Mouse (Mus musculus) kidney, postnatal 0 days (tissue): ENCODE results near the gene Txndc8. TPM values are rescaled to one million over a fixed set of nuclear protein-coding genes. Genes with fewer than 3 reads are reported as not detected.

Experiments used
- ATAC-seq: fragments of 200-750 bp; cut with Nextera tagmentation; replicated peaks from 2 replicates; pipeline ENCODE4 v1.8.0; 2017; ENCODE audit warnings: low read depth, moderate number of reproducible peaks, moderate TSS enrichment, moderate library complexity; ENCODE audit not compliant: low FRiP score
- DNase-seq: peaks from one replicate; pipeline ENCODE4 v3.0.0-alpha.2; 2016; ENCODE audit warnings: low spot score
- H3K27ac ChIP-seq: fragments of 300-500 bp; sonication (generic); 2 replicates; pipeline ENCODE4 v1.5.1; 2014; ENCODE audit warnings: mild to moderate bottlenecking
- H3K27me3 ChIP-seq: fragments of 300-500 bp; sonication (generic); 2 replicates; pipeline ENCODE4 v1.6.1; 2014; ENCODE audit warnings: low read length, mixed read lengths; ENCODE audit not compliant: insufficient read depth
- H3K36me3 ChIP-seq: fragments of 300-500 bp; sonication (generic); 2 replicates; pipeline ENCODE4 v1.6.1; 2014; ENCODE audit warnings: low read length, mixed read lengths; ENCODE audit not compliant: insufficient read depth
- H3K4me1 ChIP-seq: fragments of 300-500 bp; sonication (generic); replicated peaks from 2 replicates; pipeline ENCODE4 v1.6.1; 2014; ENCODE audit warnings: antibody characterized with exemption, low read length, mixed read lengths; ENCODE audit not compliant: insufficient read depth
- H3K4me2 ChIP-seq: fragments of 300-500 bp; sonication (generic); 2 replicates; pipeline ENCODE4 v1.6.1; 2014; ENCODE audit warnings: mild to moderate bottlenecking, low read length, moderate library complexity, mixed read lengths
- H3K4me3 ChIP-seq: fragments of 300-500 bp; sonication (generic); replicated peaks from 2 replicates; pipeline ENCODE4 v1.5.1; 2014; ENCODE audit warnings: low read depth, low read length
- H3K9ac ChIP-seq: fragments of 300-500 bp; sonication (generic); 2 replicates; pipeline ENCODE4 v1.6.1; 2014; ENCODE audit warnings: low read depth, low read length
- H3K9me3 ChIP-seq: fragments of 300-500 bp; sonication (generic); replicated peaks from 2 replicates; pipeline ENCODE4 v1.6.1; 2016; ENCODE audit warnings: low read length, inconsistent platforms, mixed read lengths
- CTCF ChIP-seq: IDR thresholded peaks from 2 replicates; pipeline ENCODE4 v1.5.1; 2016; ENCODE audit warnings: antibody characterized with exemption, low read depth, mild to moderate bottlenecking, moderate library complexity
- WGBS: fragments of 180-500 bp; shearing (Covaris S2); extraction: QIAGEN DNeasy Blood & Tissue Kit; methylation state at CpG from one replicate; pipeline ENCODE4 v1.1.7; 2014; 5-methylcytosine and 5-hydroxymethylcytosine counted together
- polyA plus RNA-seq: library from polyadenylated mRNA; unstranded; fragments of >200 nt; fragmentation: Nextera tagmentation; extraction: Ambion mirVana; gene quantifications from 2 replicates; pipeline ENCODE4 v1.2.1, GENCODE M21; 2015

The Txndc8 gene
- polyA plus RNA-seq, 1 experiment from 2014 or later, result not detected

DNA sequence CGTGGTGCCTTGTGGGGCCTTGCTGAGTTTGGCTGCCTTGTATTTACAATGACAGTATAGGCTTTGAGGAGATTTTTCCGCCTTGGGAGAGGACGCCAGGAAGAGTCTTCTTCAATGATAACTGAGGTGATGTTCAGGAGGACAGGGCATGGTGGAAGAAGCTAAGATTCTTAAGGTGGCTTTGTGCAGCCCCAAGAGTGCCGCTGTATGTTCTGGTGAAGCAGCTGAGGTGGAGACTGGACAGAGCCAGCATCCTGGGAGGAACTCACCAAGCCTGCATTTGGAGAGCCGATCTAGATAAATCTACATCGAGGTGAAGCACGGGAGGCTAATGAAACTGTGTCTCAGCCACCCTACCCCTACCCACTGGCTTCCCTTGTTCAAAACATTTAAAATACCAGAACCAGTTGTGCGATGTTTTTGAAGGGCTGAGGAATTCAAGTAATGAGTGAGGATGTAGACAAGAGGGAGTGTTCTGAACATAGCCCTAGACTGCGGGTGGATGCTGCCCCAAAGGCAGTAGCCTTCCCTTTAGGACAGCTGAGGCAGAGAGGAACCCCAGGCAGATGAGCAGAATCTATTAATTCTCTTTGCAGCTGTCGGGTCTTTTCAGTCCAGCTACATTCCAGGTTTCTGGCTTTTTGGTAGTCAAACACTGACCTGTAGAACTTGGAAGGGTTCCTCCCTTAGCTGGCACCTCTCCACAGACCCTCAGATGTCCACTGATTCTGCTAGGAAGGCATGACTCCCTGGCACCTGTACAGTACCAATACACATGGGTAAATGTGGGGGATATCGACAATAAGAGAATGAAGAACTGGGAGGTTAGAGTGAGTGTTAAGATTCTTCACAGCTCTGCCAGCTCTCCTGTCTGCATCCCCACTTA lies 51.5 kb downstream of the Txndc8 start:
- peak overlapping the region; percentile 96 for H3K27ac ChIP-seq
- no peaks in the 10 kb centered on the region for H3K9me3 ChIP-seq
- TF ChIP-seq CTCF, result no peak
- H3K4me1 ChIP-seq, result peaks cover 14% of the 10 kb centered on the region
- DNase-seq (no peak), ATAC-seq (no peak)
- peak overlapping the region; percentile 61; the same call in 1 of the 2 replicates for H3K9ac ChIP-seq
- no peaks in the 10 kb centered on the region for H3K36me3 ChIP-seq
- H3K4me3 ChIP-seq, result peak overlapping the region; percentile 81
- H3K27me3 ChIP-seq, result no peaks in the 10 kb centered on the region
- 45% methylated on average over 11 of the region's 11 CpGs for WGBS
- peak overlapping the region; percentile 67 for H3K4me2 ChIP-seq

GRCm38 (mm10) chr4:57956029-57956960 lies 52.6 kb downstream of the Txndc8 start, which contains the start of gene Txn1:
Gene Txn1 (minus strand): TSS chr4:57956411.
- Histone ChIP-seq H3K36me3 (peaks cover 5% of the 10 kb centered on the region; the same call in 1 of the 2 replicates), H3K9me3 (no peaks in the 10 kb centered on the region), H3K4me3 (peak within 1 kb of the TSS; percentile 81), H3K9ac (peak within 1 kb of the TSS; percentile 87), H3K4me1 (peaks cover 14% of the 10 kb centered on the region), H3K4me2 (peak within 1 kb of the TSS; percentile 72), H3K27ac (peak within 1 kb of the TSS; percentile 96), H3K27me3 (no peaks in the 10 kb centered on the region)
- DNase-seq, result peak; percentile 100
- WGBS, result under 1% methylated on average over 69 of the region's 71 CpGs
- ATAC-seq, result peak; percentile 97
- TF ChIP-seq CTCF, result peak; percentile 3; the same call in 1 of the 2 replicates

DNA sequence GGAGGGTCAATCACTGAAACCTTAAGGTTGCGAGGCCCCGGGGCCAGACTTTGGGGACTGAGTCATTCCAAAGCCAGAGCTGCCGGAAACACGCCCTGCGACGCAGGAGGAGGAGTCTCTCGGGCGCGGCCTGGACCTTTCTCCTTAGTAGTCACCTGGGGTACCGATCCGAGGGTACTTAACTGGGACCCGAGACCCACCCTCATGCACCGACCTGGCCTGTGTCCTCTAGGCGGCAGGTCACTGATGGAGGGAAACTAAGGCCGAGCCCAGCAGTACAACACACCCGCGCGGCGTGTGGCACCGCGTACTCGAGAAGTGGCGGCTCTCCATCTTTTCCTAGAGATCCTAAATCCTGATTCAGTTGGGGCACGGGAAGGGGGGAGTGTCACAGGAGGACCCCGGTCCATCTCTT lies 53.4 kb downstream of the Txndc8 start:
- Histone ChIP-seq H3K27me3 (no peaks in the 10 kb centered on the region), H3K9ac (peak overlapping the region; percentile 87), H3K27ac (peak overlapping the region; percentile 96), H3K36me3 (peaks cover 12% of the 10 kb centered on the region; the same call in 1 of the 2 replicates), H3K4me2 (peak overlapping the region; percentile 72), H3K9me3 (no peaks in the 10 kb centered on the region), H3K4me1 (peaks cover 14% of the 10 kb centered on the region), H3K4me3 (peak overlapping the region; percentile 81)
- TF ChIP-seq CTCF, result peak; percentile 20; the same call in 1 of the 2 replicates
- ATAC-seq (peak; percentile 13), DNase-seq (peak; percentile 71)
- WGBS, result under 1% methylated on average over 25 of the region's 25 CpGs

- 67% methylated on average over 8 of the region's 8 CpGs for WGBS
- Histone ChIP-seq H3K27ac (peak overlapping the region; percentile 96), H3K9ac (peak overlapping the region; percentile 87), H3K4me3 (peak overlapping the region; percentile 81), H3K4me2 (peak overlapping the region; percentile 72), H3K4me1 (peaks cover 14% of the 10 kb centered on the region), H3K36me3 (peaks cover 17% of the 10 kb centered on the region), H3K9me3 (no peaks in the 10 kb centered on the region), H3K27me3 (no peaks in the 10 kb centered on the region)
- DNase-seq (no peak), ATAC-seq (no peak)
- TF ChIP-seq CTCF, result no peak
Measured at GRCm38 (mm10) chr4:57954991-57955390, 53.9 kb downstream of the Txndc8 start.

DNA sequence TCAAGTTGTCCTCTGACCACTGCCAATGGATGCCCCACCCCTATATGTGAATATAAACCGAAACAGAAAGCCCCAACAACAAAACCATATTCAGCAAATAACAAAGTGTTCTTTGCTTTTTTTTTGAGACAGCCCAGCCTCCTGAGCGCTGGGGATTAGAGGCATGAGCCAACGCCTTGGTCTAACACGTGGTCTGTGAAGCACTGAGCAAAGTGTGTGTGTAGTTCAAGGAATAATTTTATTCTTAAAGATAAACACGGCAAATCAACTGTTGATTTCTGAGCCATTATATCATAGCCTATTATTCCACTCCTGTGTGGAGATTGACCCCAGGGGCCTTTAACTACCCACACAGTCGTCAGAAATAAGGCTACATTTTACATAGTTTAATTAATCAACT lies 54.3 kb downstream of the Txndc8 start:
- no peak for ATAC-seq
- 64% methylated on average over 6 of the region's 6 CpGs for WGBS
- H3K4me2 ChIP-seq, result peak overlapping the region; percentile 72
- TF ChIP-seq CTCF, result no peak
- H3K27me3 ChIP-seq, result no peaks in the 10 kb centered on the region
- H3K4me3 ChIP-seq, result peak overlapping the region; percentile 81; the same call in 1 of the 2 replicates
- peaks cover 14% of the 10 kb centered on the region for H3K4me1 ChIP-seq
- no peak overlapping the region for H3K9ac ChIP-seq
- H3K9me3 ChIP-seq, result no peaks in the 10 kb centered on the region
- no peak for DNase-seq
- H3K36me3 ChIP-seq, result peaks cover 21% of the 10 kb centered on the region
- H3K27ac ChIP-seq, result no peak overlapping the region

GRCm38 (mm10) chr4:57953796-57954195 lies 55.1 kb downstream of the Txndc8 start:
- peak overlapping the region; percentile 72; the same call in 1 of the 2 replicates for H3K4me2 ChIP-seq
- peaks cover 27% of the 10 kb centered on the region for H3K36me3 ChIP-seq
- H3K9me3 ChIP-seq, result no peaks in the 10 kb centered on the region
- no peak for ATAC-seq
- WGBS, result 73% methylated on average over 7 of the region's 7 CpGs
- no peaks in the 10 kb centered on the region for H3K27me3 ChIP-seq
- DNase-seq, result no peak
- H3K4me1 ChIP-seq, result peaks cover 14% of the 10 kb centered on the region
- H3K27ac ChIP-seq, result no peak overlapping the region
- no peak overlapping the region for H3K9ac ChIP-seq
- TF ChIP-seq CTCF, result no peak
- H3K4me3 ChIP-seq, result no peak overlapping the region
